Mouse (Mus musculus): ENCODE results near the gene Olfr641.

Olfr641 gene

GRCm38 (mm10) chr7:104035145-104035544 is at the start of gene Olfr641:
Gene Olfr641, plus strand, starts transcription at chr7:104035445.
- DNase-seq, result no peak

- DNase-seq, result no peak
These were observed 36.8 kb upstream of the Olfr641 start, which contains the start of gene Olfr638 for GRCm38 (mm10) chr7:103998446-103998845. Gene Olfr638, plus strand, starts transcription at chr7:103998746.

GRCm38 (mm10) chr7:103999124-103999523 is 36.1 kb upstream of the Olfr641 start:
- no peak for DNase-seq

GRCm38 (mm10) chr7:104017203-104017602 is 18.0 kb upstream of the Olfr641 start, which contains the start of gene Olfr639:
Gene Olfr639, minus strand, starts transcription at chr7:104017303.
- no peak for DNase-seq

- DNase-seq, result no peak
These were observed 16.3 kb upstream of the Olfr641 start for GRCm38 (mm10) chr7:104018953-104019352.

- no peak for DNase-seq
These were observed 13.6 kb upstream of the Olfr641 start for GRCm38 (mm10) chr7:104021651-104022050.

GRCm38 (mm10) chr7:104025473-104025872 is 9.8 kb upstream of the Olfr641 start, which contains the start of gene Olfr640:
Gene Olfr640, minus strand, starts transcription at chr7:104025573.
- DNase-seq, result no peak

- no peak for DNase-seq
These were observed 8.3 kb upstream of the Olfr641 start for GRCm38 (mm10) chr7:104026978-104027377.

GRCm38 (mm10) chr7:104050745-104051144 is 15.5 kb downstream of the Olfr641 start:
- no peak for DNase-seq

- no peak for DNase-seq
These were observed 17.3 kb downstream of the Olfr641 start, which contains the start of gene Olfr642 for GRCm38 (mm10) chr7:104052566-104052965. Gene Olfr642, minus strand, starts transcription at chr7:104052666.

- DNase-seq, result no peak
These were observed 24.0 kb downstream of the Olfr641 start for GRCm38 (mm10) chr7:104059215-104059614.

- no peak for DNase-seq
These were observed 26.1 kb downstream of the Olfr641 start, which contains the start of gene 4930516K23Rik for GRCm38 (mm10) chr7:104061345-104061744. Gene 4930516K23Rik, minus strand, starts transcription at chr7:104061445.

- no peak for DNase-seq
These were observed 36.5 kb downstream of the Olfr641 start, which contains the start of gene Olfr644 for GRCm38 (mm10) chr7:104071769-104072168. Gene Olfr644, minus strand, starts transcription at chr7:104071869.

- DNase-seq, result no peak
These were observed 50.1 kb downstream of the Olfr641 start, which contains the start of gene Olfr645 for GRCm38 (mm10) chr7:104085365-104085764. Gene Olfr645, minus strand, starts transcription at chr7:104085465.
